Mouse (Mus musculus) olfactory bulb, adult 2 months (tissue): ENCODE data around the gene Hspa12b.

ENCODE experiments used
- CTCF ChIP-seq: fragments of 200-500 bp; IDR thresholded peaks from 2 replicates; pipeline ENCODE4 v1.5.1; 2012; ENCODE audit warnings: low read depth, mild to moderate bottlenecking, low read length, moderate library complexity; ENCODE audit not compliant: insufficient read depth
- POLR2A ChIP-seq: fragments of 200-500 bp; IDR thresholded peaks from 2 replicates; pipeline ENCODE4 v1.6.1; 2012; ENCODE audit warnings: mild to moderate bottlenecking, low read depth, low read length, moderate library complexity; ENCODE audit not compliant: insufficient read depth

DNA sequence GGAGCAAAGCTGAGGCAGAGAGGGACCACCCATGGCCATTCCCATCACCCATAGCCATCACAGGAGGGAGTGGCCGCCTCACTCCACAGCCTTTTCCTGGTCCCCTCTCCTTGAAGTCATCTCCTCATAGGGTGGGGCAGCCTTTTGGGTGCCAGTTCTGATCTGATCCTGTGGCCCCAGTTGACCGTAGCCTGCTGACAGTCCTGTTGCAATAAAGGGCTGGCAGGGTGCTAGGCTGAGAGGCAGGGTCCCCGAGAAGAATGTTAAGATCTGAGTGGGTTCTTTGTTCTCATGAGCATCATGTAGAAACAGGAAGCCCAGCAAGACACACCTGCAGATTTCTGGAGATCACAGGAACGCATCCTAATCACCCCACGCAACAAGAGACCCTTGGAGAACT, 1.1 kb downstream of the Hspa12b start:
- TF ChIP-seq POLR2A, result no peak
- TF ChIP-seq CTCF, result no peak
